Mouse (Mus musculus): ENCODE data around the gene Cdca7l. TPM values are rescaled to one million over a fixed set of nuclear protein-coding genes. Genes with fewer than 3 reads are reported as not detected.

The Cdca7l gene
- polyA plus RNA-seq, 1 experiment from 2014 or later, result 12.8 TPM

DNA sequence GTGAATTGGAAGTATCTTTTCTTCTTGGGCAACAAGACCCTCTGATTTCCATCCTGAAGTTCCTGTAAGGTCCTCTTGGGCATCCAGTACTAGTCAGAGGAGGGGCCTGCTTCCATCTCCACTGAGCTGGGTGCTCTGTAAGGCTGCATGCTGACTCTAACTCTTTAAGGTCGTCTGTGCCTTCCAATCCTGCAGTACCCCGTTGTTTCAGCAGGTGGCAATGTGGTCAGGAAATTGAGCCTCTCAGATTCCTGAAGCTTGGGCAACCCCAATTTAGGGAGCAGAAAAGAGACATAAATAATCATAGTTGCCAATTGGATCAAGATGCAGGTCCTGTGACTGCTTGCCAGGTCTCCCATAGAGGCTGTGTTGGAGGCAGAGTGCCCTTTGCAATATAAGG is 31.5 kb upstream of the Cdca7l start:
- Histone ChIP-seq H3K4me2 (ENCODE audit: low read depth, low read length) (no peak overlapping the region), H3K27me3 (ENCODE audit: control insufficient read depth, insufficient read depth, low read depth, low read length) (no peaks in the 10 kb centered on the region), H3K4me3 (ENCODE audit: low read depth, low read length) (no peak overlapping the region), H3K27ac (ENCODE audit: low read length) (no peak overlapping the region), H3K9ac (ENCODE audit: low read depth, low read length) (no peak overlapping the region), H3K4me1 (ENCODE audit: control insufficient read depth, low read depth, low read length) (no peaks in the 10 kb centered on the region), H3K36me3 (ENCODE audit: control insufficient read depth, insufficient read depth) (no peaks in the 10 kb centered on the region), H3K9me3 (replicated peaks; ENCODE audit: control insufficient read depth, low read length) (no peaks in the 10 kb centered on the region)
- ATAC-seq (ENCODE audit: low read depth), result no peak
- WGBS (ENCODE audit: insufficient replicate concordance), result 0% methylated on average over 2 of the region's 2 CpGs

DNA sequence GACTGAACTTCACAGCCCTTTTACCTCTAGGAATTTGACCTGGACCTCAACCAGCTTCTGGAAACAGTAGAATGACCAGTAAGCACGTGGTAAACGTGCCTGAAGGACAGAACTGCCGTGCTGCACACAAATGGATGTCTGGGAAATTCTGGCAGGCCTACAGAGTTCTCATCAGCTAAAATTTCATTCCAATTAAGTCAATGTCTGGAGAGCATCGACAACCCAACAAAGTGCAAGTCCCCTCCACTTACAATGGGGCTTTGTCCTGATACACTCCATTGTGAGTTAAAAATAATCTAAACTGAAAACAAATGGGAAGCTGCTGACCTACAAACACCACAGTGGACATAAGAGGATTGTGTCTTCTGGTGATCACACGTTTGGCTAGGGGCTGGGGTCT is 27.2 kb upstream of the Cdca7l start:
- Histone ChIP-seq H3K27me3 (ENCODE audit: control insufficient read depth, insufficient read depth, low read depth, low read length) (no peaks in the 10 kb centered on the region), H3K9me3 (replicated peaks; ENCODE audit: control insufficient read depth, low read length) (no peaks in the 10 kb centered on the region), H3K9ac (ENCODE audit: low read depth, low read length) (no peak overlapping the region), H3K4me1 (ENCODE audit: control insufficient read depth, low read depth, low read length) (no peaks in the 10 kb centered on the region), H3K36me3 (ENCODE audit: control insufficient read depth, insufficient read depth) (no peaks in the 10 kb centered on the region), H3K4me2 (ENCODE audit: low read depth, low read length) (no peak overlapping the region), H3K4me3 (ENCODE audit: low read depth, low read length) (no peak overlapping the region), H3K27ac (ENCODE audit: low read length) (no peak overlapping the region)
- WGBS (ENCODE audit: insufficient replicate concordance), result 40% methylated on average over 5 of the region's 5 CpGs
- ATAC-seq (ENCODE audit: low read depth), result no peak

DNA sequence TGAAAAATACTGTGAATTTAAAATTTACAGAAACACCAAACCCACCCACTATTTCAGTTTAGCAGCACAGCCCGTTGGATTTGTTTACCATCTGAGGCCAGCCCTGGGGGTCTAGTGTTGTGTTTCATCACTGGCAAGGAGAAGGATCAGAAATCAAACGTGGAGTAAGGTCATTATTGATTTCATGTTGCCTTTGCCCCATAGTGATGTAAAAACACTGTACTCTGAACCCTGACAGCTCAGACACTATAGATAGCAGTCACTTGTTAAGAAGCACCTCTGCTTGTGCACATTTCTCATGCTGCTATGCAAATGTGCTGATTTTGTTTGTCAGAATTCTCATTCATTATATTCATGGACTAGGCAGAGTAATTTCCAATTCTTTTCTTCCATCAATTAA is 22.7 kb upstream of the Cdca7l start:
- Histone ChIP-seq H3K27ac (ENCODE audit: low read length) (no peak overlapping the region; the same call in 1 of the 2 replicates), H3K9me3 (replicated peaks; ENCODE audit: control insufficient read depth, low read length) (no peaks in the 10 kb centered on the region)
- ATAC-seq (ENCODE audit: low read depth), result peak; percentile 86

DNA sequence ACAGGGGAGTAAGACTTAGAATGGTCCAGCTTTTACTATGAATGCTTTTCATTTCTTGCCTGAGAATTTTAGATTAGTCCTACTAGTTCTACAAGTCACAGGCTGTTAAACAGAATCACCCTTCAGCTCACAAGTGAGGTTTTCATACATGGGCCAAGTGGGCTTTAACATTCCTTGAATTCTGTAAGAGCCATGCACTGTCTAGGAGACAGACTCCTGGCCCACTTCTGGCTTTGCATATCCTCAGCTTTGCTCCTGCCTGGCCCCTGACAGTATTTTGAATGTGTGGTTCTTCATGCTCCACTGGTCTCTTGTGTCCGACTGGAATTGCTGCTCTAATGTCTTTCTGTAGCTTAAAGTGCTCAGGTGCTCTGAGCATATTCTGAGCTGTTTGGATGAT is 20.7 kb upstream of the Cdca7l start:
- Histone ChIP-seq H3K4me1 (ENCODE audit: control insufficient read depth, low read depth, low read length) (no peaks in the 10 kb centered on the region), H3K4me2 (ENCODE audit: low read depth, low read length) (no peak overlapping the region), H3K27ac (ENCODE audit: low read length) (no peak overlapping the region), H3K9ac (ENCODE audit: low read depth, low read length) (no peak overlapping the region), H3K27me3 (ENCODE audit: control insufficient read depth, insufficient read depth, low read depth, low read length) (no peaks in the 10 kb centered on the region), H3K36me3 (ENCODE audit: control insufficient read depth, insufficient read depth) (no peaks in the 10 kb centered on the region), H3K4me3 (ENCODE audit: low read depth, low read length) (no peak overlapping the region), H3K9me3 (replicated peaks; ENCODE audit: control insufficient read depth, low read length) (no peaks in the 10 kb centered on the region)
- 61% methylated on average over 1 of the region's 1 CpGs for WGBS (ENCODE audit: insufficient replicate concordance)
- ATAC-seq (ENCODE audit: low read depth), result no peak

More for the DNA sequence above, 22.7 kb upstream of the Cdca7l start:
- Histone ChIP-seq H3K36me3 (ENCODE audit: control insufficient read depth, insufficient read depth) (no peaks in the 10 kb centered on the region), H3K4me3 (ENCODE audit: low read depth, low read length) (no peak overlapping the region), H3K9ac (ENCODE audit: low read depth, low read length) (no peak overlapping the region), H3K27me3 (ENCODE audit: control insufficient read depth, insufficient read depth, low read depth, low read length) (no peaks in the 10 kb centered on the region), H3K4me1 (ENCODE audit: control insufficient read depth, low read depth, low read length) (no peaks in the 10 kb centered on the region), H3K4me2 (ENCODE audit: low read depth, low read length) (no peak overlapping the region)
- WGBS (ENCODE audit: insufficient replicate concordance), result 30% methylated on average over 2 of the region's 2 CpGs

DNA sequence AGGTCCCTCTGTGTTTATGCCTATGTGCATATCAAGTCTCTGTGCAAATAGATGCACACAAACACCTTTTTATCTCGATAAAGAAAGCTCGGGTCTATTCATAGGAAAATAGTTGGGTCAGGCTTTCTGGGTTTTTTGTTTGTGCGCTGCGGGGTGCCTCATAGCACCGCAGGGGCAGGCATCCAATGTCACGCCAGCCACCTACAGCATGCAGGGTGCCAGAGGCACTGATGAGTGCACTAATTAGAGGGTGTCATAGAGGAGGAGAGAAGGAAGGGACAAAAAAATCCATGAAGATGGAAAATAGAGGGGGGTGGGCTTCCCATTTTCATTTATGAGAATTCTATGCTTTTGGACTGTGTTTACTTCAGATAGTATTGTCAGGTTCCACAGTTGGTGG is 17.5 kb upstream of the Cdca7l start:
- Histone ChIP-seq H3K27ac (ENCODE audit: low read length) (no peak overlapping the region), H3K4me3 (ENCODE audit: low read depth, low read length) (no peak overlapping the region), H3K27me3 (ENCODE audit: control insufficient read depth, insufficient read depth, low read depth, low read length) (no peaks in the 10 kb centered on the region), H3K4me1 (ENCODE audit: control insufficient read depth, low read depth, low read length) (no peaks in the 10 kb centered on the region), H3K36me3 (ENCODE audit: control insufficient read depth, insufficient read depth) (no peaks in the 10 kb centered on the region), H3K9me3 (replicated peaks; ENCODE audit: control insufficient read depth, low read length) (no peaks in the 10 kb centered on the region), H3K9ac (ENCODE audit: low read depth, low read length) (no peak overlapping the region), H3K4me2 (ENCODE audit: low read depth, low read length) (no peak overlapping the region)
- ATAC-seq (ENCODE audit: low read depth), result no peak
- 58% methylated on average over 6 of the region's 6 CpGs for WGBS (ENCODE audit: insufficient replicate concordance)

DNA sequence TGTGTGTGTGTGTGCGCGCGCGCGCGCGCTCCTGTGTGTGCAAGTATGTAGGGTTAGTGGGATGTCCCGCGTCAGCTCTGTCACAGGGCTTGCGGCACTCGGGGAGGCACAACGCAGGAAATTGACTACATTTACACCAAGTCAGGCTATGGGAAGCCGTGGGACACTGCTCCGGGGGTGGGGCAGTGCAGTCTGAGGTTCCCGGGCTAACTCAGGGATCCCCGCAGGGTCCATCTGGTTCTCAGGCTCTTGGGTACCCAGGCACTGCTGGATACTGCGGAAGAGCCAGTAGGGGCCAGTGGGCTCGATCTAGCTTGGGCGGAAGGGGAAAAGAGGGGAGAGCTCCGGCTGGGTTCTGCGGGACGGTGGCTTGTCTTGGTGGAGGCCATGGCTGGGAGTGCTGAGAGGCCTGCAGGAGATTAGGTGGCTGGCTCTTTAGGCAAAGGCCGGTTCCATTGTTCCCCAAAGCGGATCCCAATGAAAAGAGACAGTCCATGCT is 15.5 kb upstream of the Cdca7l start:
- Histone ChIP-seq H3K9ac (ENCODE audit: low read depth, low read length) (no peak overlapping the region), H3K4me3 (ENCODE audit: low read depth, low read length) (no peak overlapping the region)

DNA sequence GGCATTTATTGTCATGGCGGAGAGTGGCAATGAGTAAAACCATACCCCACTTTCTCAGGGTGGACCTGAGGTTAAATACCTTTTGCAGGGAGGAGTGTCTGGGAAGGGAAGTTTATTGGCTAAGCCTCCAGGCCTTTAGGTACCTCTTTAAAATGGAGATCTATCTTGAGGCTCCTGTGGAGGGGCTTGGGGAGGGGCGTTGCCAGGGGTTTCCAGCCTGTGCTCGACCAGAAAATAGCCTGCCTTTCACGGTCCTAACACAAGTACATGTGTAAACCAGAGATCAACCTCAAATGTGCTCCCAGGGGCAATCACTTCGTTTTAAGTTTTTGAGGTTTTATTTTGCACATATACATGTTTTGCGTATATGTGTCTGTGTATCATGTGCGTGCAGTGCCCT is 15.1 kb upstream of the Cdca7l start:
- Histone ChIP-seq H3K9ac (ENCODE audit: low read depth, low read length) (no peak overlapping the region), H3K9me3 (replicated peaks; ENCODE audit: control insufficient read depth, low read length) (no peaks in the 10 kb centered on the region), H3K4me1 (ENCODE audit: control insufficient read depth, low read depth, low read length) (no peaks in the 10 kb centered on the region), H3K27me3 (ENCODE audit: control insufficient read depth, insufficient read depth, low read depth, low read length) (no peaks in the 10 kb centered on the region), H3K27ac (ENCODE audit: low read length) (no peak overlapping the region), H3K36me3 (ENCODE audit: control insufficient read depth, insufficient read depth) (no peaks in the 10 kb centered on the region), H3K4me3 (ENCODE audit: low read depth, low read length) (no peak overlapping the region), H3K4me2 (ENCODE audit: low read depth, low read length) (no peak overlapping the region)
- ATAC-seq (ENCODE audit: low read depth), result no peak
- WGBS (ENCODE audit: insufficient replicate concordance), result 53% methylated on average over 7 of the region's 7 CpGs

More for the DNA sequence above, 15.5 kb upstream of the Cdca7l start:
- Histone ChIP-seq H3K4me1 (ENCODE audit: control insufficient read depth, low read depth, low read length) (no peaks in the 10 kb centered on the region), H3K27me3 (ENCODE audit: control insufficient read depth, insufficient read depth, low read depth, low read length) (no peaks in the 10 kb centered on the region), H3K27ac (ENCODE audit: low read length) (no peak overlapping the region), H3K4me2 (ENCODE audit: low read depth, low read length) (no peak overlapping the region), H3K36me3 (ENCODE audit: control insufficient read depth, insufficient read depth) (no peaks in the 10 kb centered on the region), H3K9me3 (replicated peaks; ENCODE audit: control insufficient read depth, low read length) (no peaks in the 10 kb centered on the region)
- ATAC-seq (ENCODE audit: low read depth), result no peak
- 18% methylated on average over 24 of the region's 24 CpGs for WGBS (ENCODE audit: insufficient replicate concordance)

DNA sequence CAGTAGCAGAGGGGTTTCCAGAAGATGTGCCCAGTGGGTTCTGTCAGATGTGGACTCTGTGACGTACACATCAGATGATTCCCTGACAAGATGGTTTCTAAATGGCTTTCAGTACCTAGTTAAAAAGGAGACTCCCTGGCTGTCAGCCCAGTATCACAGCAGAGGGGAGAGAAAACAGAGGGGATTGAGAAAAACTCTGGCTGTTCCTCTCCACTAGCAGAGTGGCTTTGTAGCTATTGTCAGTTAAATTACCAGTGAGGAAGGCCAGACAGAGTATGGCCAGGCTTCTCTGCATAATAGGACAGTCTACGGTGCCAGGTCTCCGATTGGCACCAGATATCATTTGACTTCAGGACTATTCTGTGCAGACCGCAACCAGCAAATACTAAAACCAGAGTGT is 8.8 kb upstream of the Cdca7l start:
- Histone ChIP-seq H3K9ac (ENCODE audit: low read depth, low read length) (no peak overlapping the region), H3K4me1 (ENCODE audit: control insufficient read depth, low read depth, low read length) (no peaks in the 10 kb centered on the region), H3K4me2 (ENCODE audit: low read depth, low read length) (no peak overlapping the region), H3K36me3 (ENCODE audit: control insufficient read depth, insufficient read depth) (no peaks in the 10 kb centered on the region), H3K27ac (ENCODE audit: low read length) (no peak overlapping the region), H3K9me3 (replicated peaks; ENCODE audit: control insufficient read depth, low read length) (no peaks in the 10 kb centered on the region), H3K27me3 (ENCODE audit: control insufficient read depth, insufficient read depth, low read depth, low read length) (no peaks in the 10 kb centered on the region), H3K4me3 (ENCODE audit: low read depth, low read length) (no peak overlapping the region)
- ATAC-seq (ENCODE audit: low read depth), result no peak
- 66% methylated on average over 4 of the region's 4 CpGs for WGBS (ENCODE audit: insufficient replicate concordance)

DNA sequence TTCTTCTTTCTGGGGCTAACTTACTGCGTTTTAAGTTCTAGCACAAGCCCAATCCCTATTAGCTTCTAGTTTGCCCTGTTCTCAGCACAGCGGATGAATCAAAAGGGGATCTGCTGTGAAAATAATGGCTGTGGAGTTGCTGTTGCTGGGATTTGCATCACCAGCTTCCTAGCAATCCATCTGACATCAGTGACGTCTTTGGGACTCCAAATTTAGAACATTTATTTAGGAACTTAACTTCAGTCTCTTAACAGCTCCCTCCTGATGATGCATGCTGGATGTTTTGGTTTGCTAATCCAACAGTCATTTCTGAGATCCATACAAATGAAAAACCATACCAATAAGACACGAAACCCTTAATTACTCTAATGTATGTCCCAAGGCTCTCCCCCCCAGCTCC is 1.5 kb downstream of the Cdca7l start:
- H3K9ac ChIP-seq (ENCODE audit: low read depth, low read length), result no peak overlapping the region
- H3K27ac ChIP-seq (ENCODE audit: low read length), result no peak overlapping the region
- ATAC-seq (ENCODE audit: low read depth), result no peak
- H3K4me1 ChIP-seq (ENCODE audit: control insufficient read depth, low read depth, low read length), result no peaks in the 10 kb centered on the region
- H3K4me3 ChIP-seq (ENCODE audit: low read depth, low read length), result no peak overlapping the region
- H3K27me3 ChIP-seq (ENCODE audit: control insufficient read depth, insufficient read depth, low read depth, low read length), result no peaks in the 10 kb centered on the region
- H3K36me3 ChIP-seq (ENCODE audit: control insufficient read depth, insufficient read depth), result no peaks in the 10 kb centered on the region
- no peaks in the 10 kb centered on the region for H3K9me3 ChIP-seq (replicated peaks; ENCODE audit: control insufficient read depth, low read length)
- H3K4me2 ChIP-seq (ENCODE audit: low read depth, low read length), result no peak overlapping the region
- 60% methylated on average over 4 of the region's 4 CpGs for WGBS (ENCODE audit: insufficient replicate concordance)
